Mouse (Mus musculus): ENCODE measurements around the gene Erc2.

The Erc2 gene

GRCm38 (mm10) chr14:27953814-27954213 is 331.6 kb downstream of the Erc2 start:
- no peak for DNase-seq

- no peak for DNase-seq
Observed at GRCm38 (mm10) chr14:27956801-27957200, 334.6 kb downstream of the Erc2 start.

- DNase-seq, result no peak
Observed at GRCm38 (mm10) chr14:27973701-27974100, 351.5 kb downstream of the Erc2 start.

GRCm38 (mm10) chr14:27975661-27976060 is 353.4 kb downstream of the Erc2 start:
- no peak for DNase-seq

GRCm38 (mm10) chr14:27984758-27985157 is 362.5 kb downstream of the Erc2 start:
- no peak for DNase-seq

GRCm38 (mm10) chr14:27985201-27985600 is 363.0 kb downstream of the Erc2 start:
- DNase-seq, result no peak

- no peak for DNase-seq
Observed at GRCm38 (mm10) chr14:27987422-27987821, 365.2 kb downstream of the Erc2 start.

DNA sequence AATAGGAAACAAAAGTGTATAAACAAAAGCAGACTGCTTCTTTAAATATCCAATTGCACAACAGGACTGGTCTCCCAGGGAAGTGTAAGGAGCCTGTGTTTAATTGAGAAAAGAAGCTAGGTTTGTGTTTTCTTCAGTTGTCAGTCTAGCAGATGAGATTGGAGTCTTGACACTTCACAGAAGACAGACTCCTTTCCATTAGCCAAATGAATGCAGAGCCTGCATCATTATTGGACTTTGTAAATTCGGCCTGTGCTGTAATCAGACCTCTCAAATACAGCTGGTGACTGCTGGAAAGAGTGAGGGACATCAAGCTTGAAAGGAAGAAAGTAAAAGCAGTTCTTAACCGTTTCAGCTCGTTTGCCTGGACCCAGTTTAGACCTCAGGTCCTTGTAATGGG is 376.3 kb downstream of the Erc2 start:
- DNase-seq, result no peak

DNA sequence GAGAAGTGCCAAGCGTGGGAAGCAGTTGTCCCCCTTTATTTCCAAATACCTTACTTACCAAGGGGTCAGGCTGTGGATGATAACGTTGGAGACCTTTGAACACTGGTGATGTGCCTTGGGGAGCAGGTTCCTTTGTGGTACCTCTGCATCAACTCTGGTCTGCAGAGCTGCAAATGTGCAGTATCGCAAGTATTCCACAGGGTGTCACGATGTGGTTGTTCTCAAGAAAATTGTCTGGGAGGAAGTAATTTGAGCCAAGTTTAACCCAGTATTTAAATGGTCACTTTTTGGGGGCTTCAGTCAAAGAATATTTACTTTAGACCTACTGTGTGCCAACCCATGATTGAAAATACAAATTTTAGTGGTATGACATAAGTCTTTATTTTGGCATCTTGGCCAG is 381.8 kb downstream of the Erc2 start:
- DNase-seq, result no peak

GRCm38 (mm10) chr14:28010536-28011280 is 388.5 kb downstream of the Erc2 start:
- DNase-seq, result no peak

DNA sequence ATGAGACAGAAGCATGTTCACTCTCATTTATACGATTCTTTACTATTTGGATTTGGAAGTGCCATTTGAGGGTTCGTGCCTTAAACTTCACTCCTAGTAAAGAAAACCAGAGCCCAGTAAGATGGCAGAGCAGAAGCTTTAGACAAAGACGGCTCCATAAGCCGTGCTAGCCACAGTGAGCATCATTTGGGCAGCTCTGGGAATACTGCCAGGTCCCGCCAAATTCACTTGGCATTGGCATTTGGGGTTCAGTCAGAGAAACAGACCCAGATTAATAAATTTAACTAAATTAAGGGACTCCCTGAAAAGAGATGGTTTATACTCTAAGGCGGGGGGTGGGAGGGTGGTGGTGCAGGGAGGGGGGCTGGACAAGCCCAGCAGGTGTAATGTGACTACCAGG is 401.0 kb downstream of the Erc2 start:
- DNase-seq, result no peak

- no peak for DNase-seq
Observed at GRCm38 (mm10) chr14:28030870-28031269, 408.6 kb downstream of the Erc2 start.

DNA sequence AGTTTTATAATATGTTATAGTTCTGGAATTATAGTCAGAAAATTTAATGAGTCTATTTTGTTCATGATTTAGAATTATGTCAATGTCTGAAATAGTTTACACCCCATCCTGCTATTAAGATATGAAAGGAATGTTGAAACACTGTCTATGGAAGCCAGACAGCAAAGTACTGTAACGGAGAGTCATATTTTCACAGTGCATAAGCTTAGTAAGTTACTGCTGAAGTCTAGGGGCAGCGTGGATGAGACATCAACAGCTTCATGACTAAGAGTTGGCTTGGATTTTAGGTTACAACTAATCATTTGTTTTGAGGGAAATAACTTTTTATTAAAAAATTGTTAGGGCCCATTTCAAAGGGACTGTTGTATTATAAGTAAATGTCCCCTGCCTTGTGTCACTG is 412.8 kb downstream of the Erc2 start:
- no peak for DNase-seq

DNA sequence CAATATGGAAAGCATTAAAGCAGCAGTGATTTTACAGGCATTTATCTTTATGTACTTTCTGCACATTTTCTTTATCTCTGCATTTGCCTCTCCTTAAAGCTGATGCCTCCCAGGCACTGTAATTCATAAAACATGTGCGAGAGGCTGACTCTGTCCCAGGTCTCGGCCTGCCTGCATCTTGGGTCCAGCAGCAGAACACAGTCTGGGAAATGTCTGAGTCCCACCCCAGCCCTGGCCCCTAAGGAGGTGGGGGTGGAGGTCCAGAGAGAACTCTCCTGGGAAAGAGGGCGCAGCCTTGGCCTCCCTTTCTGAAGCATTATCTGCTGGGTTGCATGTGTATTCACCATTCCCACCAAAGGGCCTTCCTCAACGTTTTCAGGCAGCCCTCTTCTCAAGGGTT is 420.9 kb downstream of the Erc2 start:
- DNase-seq, result no peak

- DNase-seq, result no peak
Observed at GRCm38 (mm10) chr14:28051646-28052045, 429.4 kb downstream of the Erc2 start.

DNA sequence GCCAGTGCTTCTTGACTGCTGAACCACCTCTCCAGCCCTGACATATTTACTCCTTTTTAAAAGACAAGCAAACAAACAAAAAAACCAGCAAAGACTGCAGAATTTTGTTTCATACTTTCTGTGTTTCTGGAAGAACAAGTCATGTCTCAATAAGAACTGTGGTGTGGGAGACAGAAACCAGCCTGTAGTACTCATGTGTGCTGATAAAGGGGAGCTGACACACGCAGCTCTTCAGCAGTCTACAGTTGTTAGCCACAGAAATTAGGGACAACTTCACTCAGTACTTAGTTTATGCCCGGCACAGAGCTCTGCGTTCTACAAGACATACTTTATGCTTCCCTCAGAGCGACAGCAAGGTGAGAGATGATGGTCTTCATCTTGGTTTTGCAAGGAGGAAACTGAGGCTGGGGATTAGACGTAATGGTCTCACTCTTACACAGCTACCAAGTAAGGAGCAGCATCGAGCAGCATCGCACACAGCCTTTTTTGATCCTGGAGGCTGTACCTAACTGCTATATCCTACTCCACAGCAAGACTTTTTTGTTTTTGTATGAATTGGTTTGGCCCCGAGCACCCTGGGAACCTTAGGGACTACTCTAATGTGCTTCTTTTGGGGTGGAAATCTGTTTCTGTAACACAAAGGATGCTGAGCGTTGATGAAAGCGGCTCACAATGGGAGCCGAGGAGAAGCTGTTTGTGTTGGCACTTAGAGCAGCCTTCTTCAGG is 435.1 kb downstream of the Erc2 start:
- DNase-seq, result no peak

GRCm38 (mm10) chr14:28057885-28058860 is 435.9 kb downstream of the Erc2 start:
- no peak for DNase-seq

- DNase-seq, result no peak
Observed at GRCm38 (mm10) chr14:28060891-28061290, 438.7 kb downstream of the Erc2 start.

- no peak for DNase-seq
Observed at GRCm38 (mm10) chr14:28061649-28062375, 439.6 kb downstream of the Erc2 start.

DNA sequence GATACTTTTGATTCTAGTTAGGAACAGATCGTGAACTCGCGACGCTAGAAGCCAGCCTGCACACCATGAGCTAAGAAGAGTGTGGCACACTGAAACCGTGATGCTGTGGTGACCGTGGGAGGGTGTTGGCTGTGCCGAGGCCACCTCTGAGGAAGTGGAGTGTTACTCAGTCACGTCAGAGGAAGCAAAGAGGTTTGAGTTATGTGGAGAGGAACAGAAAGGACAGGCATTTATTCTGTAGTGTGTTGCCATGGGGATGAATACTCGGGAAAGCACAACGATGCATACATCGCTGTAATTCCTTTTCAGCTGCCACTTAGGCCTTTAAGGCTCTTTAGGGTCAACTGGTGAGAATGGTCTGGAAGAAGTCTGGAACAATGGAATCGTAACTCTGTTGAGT is 445.8 kb downstream of the Erc2 start:
- no peak for DNase-seq

- no peak for DNase-seq
Observed at GRCm38 (mm10) chr14:28069826-28070225, 447.6 kb downstream of the Erc2 start.

DNA sequence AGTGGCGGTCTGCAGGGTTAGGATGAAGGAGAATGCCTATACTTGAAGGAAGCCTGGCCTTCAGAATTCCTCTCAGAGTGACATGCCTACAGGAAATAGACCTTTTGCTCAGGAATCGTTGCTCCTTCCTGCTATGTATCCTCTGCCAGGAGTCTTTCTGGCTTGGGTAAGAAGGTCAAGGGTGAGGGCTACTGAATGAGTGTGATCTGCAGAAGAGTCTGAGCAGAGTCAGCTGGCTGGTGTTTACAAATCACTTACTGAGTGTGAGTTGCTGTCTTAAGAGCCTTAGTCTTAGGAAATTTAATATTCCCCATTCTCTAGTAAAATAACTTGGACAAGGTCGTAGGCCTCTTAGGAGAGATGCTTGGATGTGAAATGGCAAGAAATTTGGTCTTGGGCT is 450.3 kb downstream of the Erc2 start:
- no peak for DNase-seq
